Mouse (Mus musculus) left cerebral cortex, postnatal 14 days (tissue): ENCODE measurements around the gene Olfr304. TPM values are rescaled to one million over a fixed set of nuclear protein-coding genes. Genes with fewer than 3 reads are reported as not detected.
"Not testable (repeated sequence)": the region's sequence is repeated elsewhere in the genome, so short reads cannot be mapped to it uniquely, and the experiment has no call there.

ENCODE experiments used
- DNase-seq, 2 experiments: peaks; one replicate each; pipeline ENCODE4 v3.0.0; 2021 to 2022; ENCODE audit warnings: low spot score in 2 of 2, mixed read lengths in 1 of 2
- intact Hi-C: fragments of 180-260 bp; cut with DNase I; formaldehyde crosslinking; loops from one replicate; pipeline ENCODE4 v1.15.1; 2025
- long read RNA-seq, 2 experiments: library from polyadenylated mRNA; stranded (forward); transcript quantifications; one replicate each; pipeline ENCODE4 v2.0.0; 2021
- total RNA-seq, 2 experiments: library from RNA; stranded (reverse); gene quantifications; 2 replicates each; pipeline ENCODE4 v1.2.3; 2021

The Olfr304 gene
- not detected for total RNA-seq
- long read RNA-seq, experiment 1: 0 reads
- long read RNA-seq, experiment 2: 0 reads

GRCm38 (mm10) chr7:86386558-86386957 lies at the start of gene Olfr304:
Gene Olfr304 (minus strand): TSS chr7:86386658.
- no peak for DNase-seq
- intact Hi-C loops: no loop called here

GRCm38 (mm10) chr7:86403546-86403945 lies 17.1 kb upstream of the Olfr304 start, which contains the start of gene Olfr301:
Gene Olfr301 (plus strand): TSS chr7:86403846.
- DNase-seq: no peak
- intact Hi-C loops: no loop called here

- DNase-seq: no peak
- intact Hi-C loops: no loop called here
Observed at GRCm38 (mm10) chr7:86397689-86398088, 11.2 kb upstream of the Olfr304 start, which contains the start of gene Olfr303. Gene Olfr303 (minus strand): TSS chr7:86397789.

GRCm38 (mm10) chr7:86385769-86386168 lies 689 bp downstream of the Olfr304 start:
- intact Hi-C loops: no loop called here
- no peak for DNase-seq

GRCm38 (mm10) chr7:86366828-86367227 lies 19.6 kb downstream of the Olfr304 start, which contains the start of gene Olfr305:
Gene Olfr305 (minus strand): TSS chr7:86366928.
- intact Hi-C loops: no loop called here

GRCm38 (mm10) chr7:86346296-86346695 lies 40.2 kb downstream of the Olfr304 start:
- intact Hi-C loops, DNase-seq: not testable (repeated sequence)

More at GRCm38 (mm10) chr7:86366828-86367227, 19.6 kb downstream of the Olfr304 start, which contains the start of gene Olfr305:
- DNase-seq: no peak

- DNase-seq: no peak
- intact Hi-C loops: no loop called here
Observed at GRCm38 (mm10) chr7:86344253-86344652, 42.2 kb downstream of the Olfr304 start.

- intact Hi-C loops: no loop called here
Observed at GRCm38 (mm10) chr7:86342881-86343565, 43.4 kb downstream of the Olfr304 start.

GRCm38 (mm10) chr7:86337486-86337885 lies 49.0 kb downstream of the Olfr304 start, which contains the start of gene Olfr307:
Gene Olfr307 (minus strand): TSS chr7:86337586.
- intact Hi-C loops: no loop called here
- DNase-seq: no peak

More at GRCm38 (mm10) chr7:86342881-86343565, 43.4 kb downstream of the Olfr304 start:
- no peak for DNase-seq

Other genes starting within 250 kb of the Olfr304 start
- gene Vmn2r75, start 214.9 kb downstream of the Olfr304 start, total RNA-seq: not detected
- gene Vmn2r76, start 140.3 kb downstream of the Olfr304 start, total RNA-seq: not detected
- gene Olfr310, start 109.5 kb downstream of the Olfr304 start, total RNA-seq: not detected
- not detected for gene Olfr309, start 73.0 kb downstream of the Olfr304 start, total RNA-seq
- not detected for gene Olfr308, start 61.0 kb downstream of the Olfr304 start, total RNA-seq
- gene Olfr307, start 49.1 kb downstream of the Olfr304 start, total RNA-seq: not detected
- not detected for gene Olfr305, start 19.7 kb downstream of the Olfr304 start, total RNA-seq
- gene Olfr303, start 11.1 kb upstream of the Olfr304 start, total RNA-seq: not detected
- not detected for gene Olfr301, start 17.2 kb upstream of the Olfr304 start, total RNA-seq
- gene Olfr299, start 73.3 kb upstream of the Olfr304 start, total RNA-seq: not detected
- not detected for gene Olfr298, start 105.8 kb upstream of the Olfr304 start, total RNA-seq
- gene Olfr297, start 133.3 kb upstream of the Olfr304 start, total RNA-seq: not detected
- gene Olfr295, start 197.2 kb upstream of the Olfr304 start, total RNA-seq: not detected
- not detected for gene Olfr294, start 230.0 kb upstream of the Olfr304 start, total RNA-seq